Mouse (Mus musculus) kidney, embryonic 14.5 days (tissue): ENCODE data around the gene Adgrl2. TPM values are rescaled to one million over a fixed set of nuclear protein-coding genes. Genes with fewer than 3 reads are reported as not detected.

Experiments used
- ATAC-seq: fragments of 200-750 bp; cut with Nextera tagmentation; 2 replicates; pipeline ENCODE4 v1.8.0; 2017; ENCODE audit warnings: moderate number of reproducible peaks, mild to moderate bottlenecking, moderate TSS enrichment, moderate library complexity; ENCODE audit not compliant: low FRiP score, low TSS enrichment
- H3K27ac ChIP-seq: fragments of 300-500 bp; sonication (generic); 2 replicates; pipeline ENCODE4 v1.5.1; 2014; ENCODE audit warnings: low read depth, mild to moderate bottlenecking, low read length, moderate library complexity, mixed read lengths
- H3K27me3 ChIP-seq: fragments of 300-500 bp; sonication (generic); 2 replicates; pipeline ENCODE4 v1.6.1; 2014; ENCODE audit warnings: mild to moderate bottlenecking, low read length; ENCODE audit not compliant: control insufficient read depth, insufficient read depth
- H3K36me3 ChIP-seq: fragments of 300-500 bp; sonication (generic); 2 replicates; pipeline ENCODE4 v1.6.1; 2014; ENCODE audit warnings: low read length, mixed read lengths; ENCODE audit not compliant: control insufficient read depth, insufficient read depth
- H3K4me1 ChIP-seq: fragments of 300-500 bp; sonication (generic); 2 replicates; pipeline ENCODE4 v1.6.1; 2014; ENCODE audit warnings: low read length, mixed read lengths; ENCODE audit not compliant: control insufficient read depth, insufficient read depth
- H3K4me2 ChIP-seq: fragments of 300-500 bp; sonication (generic); replicated peaks from 2 replicates; pipeline ENCODE4 v1.6.1; 2014; ENCODE audit warnings: low read depth, mild to moderate bottlenecking, low read length
- H3K4me3 ChIP-seq: fragments of 300-500 bp; sonication (generic); 2 replicates; pipeline ENCODE4 v1.5.1; 2014; ENCODE audit warnings: mild to moderate bottlenecking, low read length
- H3K9ac ChIP-seq: fragments of 300-500 bp; sonication (generic); 2 replicates; pipeline ENCODE4 v1.6.1; 2014; ENCODE audit warnings: low read depth, mild to moderate bottlenecking, low read length, moderate library complexity
- H3K9me3 ChIP-seq: fragments of 300-500 bp; sonication (generic); 2 replicates; pipeline ENCODE4 v1.6.1; 2016; ENCODE audit warnings: low read length; ENCODE audit not compliant: control insufficient read depth
- WGBS: fragments of 180-500 bp; shearing (Covaris S2); extraction: QIAGEN DNeasy Blood & Tissue Kit; methylation state at CpG from one replicate; pipeline ENCODE4 v1.1.7; 2014; 5-methylcytosine and 5-hydroxymethylcytosine counted together
- polyA plus RNA-seq: library from polyadenylated mRNA; unstranded; fragments of >200 nt; fragmentation: Nextera tagmentation; extraction: Ambion mirVana; gene quantifications from 2 replicates; pipeline ENCODE4 v1.2.1, GENCODE M21; 2014

Gene Adgrl2
- polyA plus RNA-seq, 1 experiment from 2014 or later = 105 TPM

- no peak for ATAC-seq
- Histone ChIP-seq H3K9ac (no peak overlapping the region), H3K27me3 (no peaks in the 10 kb centered on the region), H3K4me2 (no peak overlapping the region), H3K36me3 (no peaks in the 10 kb centered on the region), H3K4me1 (peaks cover 14% of the 10 kb centered on the region), H3K4me3 (no peak overlapping the region), H3K9me3 (no peaks in the 10 kb centered on the region), H3K27ac (no peak overlapping the region)
- 36% methylated on average over 8 of the region's 8 CpGs for WGBS
Measured at GRCm38 (mm10) chr3:148945534-148945933, 44.8 kb downstream of the Adgrl2 start.

- 52% methylated on average over 7 of the region's 7 CpGs for WGBS
Measured at GRCm38 (mm10) chr3:148939457-148939856, 50.9 kb downstream of the Adgrl2 start.

GRCm38 (mm10) chr3:148935056-148935455 is 55.3 kb downstream of the Adgrl2 start:
- no peak overlapping the region for H3K4me3 ChIP-seq
- H3K9me3 ChIP-seq = no peaks in the 10 kb centered on the region
- H3K9ac ChIP-seq = no peak overlapping the region
- WGBS = 87% methylated on average over 9 of the region's 9 CpGs
- H3K36me3 ChIP-seq = no peaks in the 10 kb centered on the region
- H3K4me1 ChIP-seq = peaks cover 15% of the 10 kb centered on the region; the same call in 1 of the 2 replicates
- H3K27me3 ChIP-seq = no peaks in the 10 kb centered on the region
- H3K27ac ChIP-seq = no peak overlapping the region
- no peak overlapping the region for H3K4me2 ChIP-seq
- no peak for ATAC-seq

More at GRCm38 (mm10) chr3:148939457-148939856, 50.9 kb downstream of the Adgrl2 start:
- peaks cover 13% of the 10 kb centered on the region; the same call in 1 of the 2 replicates for H3K4me1 ChIP-seq
- no peak for ATAC-seq
- H3K27me3 ChIP-seq = no peaks in the 10 kb centered on the region
- H3K4me3 ChIP-seq = no peak overlapping the region
- H3K27ac ChIP-seq = no peak overlapping the region
- no peaks in the 10 kb centered on the region for H3K36me3 ChIP-seq
- no peak overlapping the region for H3K4me2 ChIP-seq
- no peaks in the 10 kb centered on the region for H3K9me3 ChIP-seq
- H3K9ac ChIP-seq = no peak overlapping the region

- peaks cover 13% of the 10 kb centered on the region; the same call in 1 of the 2 replicates for H3K4me1 ChIP-seq
- no peaks in the 10 kb centered on the region for H3K27me3 ChIP-seq
- H3K36me3 ChIP-seq = no peaks in the 10 kb centered on the region
- no peak overlapping the region for H3K4me2 ChIP-seq
- ATAC-seq = no peak
- no peak overlapping the region for H3K4me3 ChIP-seq
- no peak overlapping the region for H3K27ac ChIP-seq
- H3K9ac ChIP-seq = no peak overlapping the region
- 85% methylated on average over 5 of the region's 5 CpGs for WGBS
- H3K9me3 ChIP-seq = no peaks in the 10 kb centered on the region
Measured at GRCm38 (mm10) chr3:148934279-148934678, 56.1 kb downstream of the Adgrl2 start.

- Histone ChIP-seq H3K36me3 (no peaks in the 10 kb centered on the region), H3K9me3 (no peaks in the 10 kb centered on the region), H3K4me1 (peaks cover 12% of the 10 kb centered on the region; the same call in 1 of the 2 replicates), H3K27me3 (no peaks in the 10 kb centered on the region), H3K9ac (no peak overlapping the region), H3K4me3 (no peak overlapping the region), H3K4me2 (no peak overlapping the region), H3K27ac (no peak overlapping the region)
- no peak for ATAC-seq
- WGBS = 84% methylated on average over 6 of the region's 6 CpGs
Measured at GRCm38 (mm10) chr3:148933160-148933559, 57.2 kb downstream of the Adgrl2 start.

- no peak overlapping the region for H3K9ac ChIP-seq
- ATAC-seq = no peak
- no peaks in the 10 kb centered on the region for H3K36me3 ChIP-seq
- no peaks in the 10 kb centered on the region for H3K27me3 ChIP-seq
- no peaks in the 10 kb centered on the region for H3K9me3 ChIP-seq
- no peak overlapping the region for H3K4me2 ChIP-seq
- H3K4me3 ChIP-seq = no peak overlapping the region
- H3K27ac ChIP-seq = no peak overlapping the region
- peaks cover 15% of the 10 kb centered on the region for H3K4me1 ChIP-seq
- WGBS = 72% methylated on average over 6 of the region's 6 CpGs
Measured at GRCm38 (mm10) chr3:148930913-148931312, 59.4 kb downstream of the Adgrl2 start.

- peak overlapping the region; percentile 17; the same call in 1 of the 2 replicates for H3K27ac ChIP-seq
- no peaks in the 10 kb centered on the region for H3K27me3 ChIP-seq
- H3K9ac ChIP-seq = no peak overlapping the region
- no peak overlapping the region for H3K4me3 ChIP-seq
- no peak for ATAC-seq
- no peaks in the 10 kb centered on the region for H3K36me3 ChIP-seq
- no peaks in the 10 kb centered on the region for H3K9me3 ChIP-seq
- peaks cover 23% of the 10 kb centered on the region for H3K4me1 ChIP-seq
- WGBS = 66% methylated on average over 3 of the region's 3 CpGs
- H3K4me2 ChIP-seq = no peak overlapping the region
Measured at GRCm38 (mm10) chr3:148926330-148926729, 64.0 kb downstream of the Adgrl2 start.

GRCm38 (mm10) chr3:148922618-148923095 is 67.7 kb downstream of the Adgrl2 start:
- 76% methylated on average over 14 of the region's 14 CpGs for WGBS
- H3K36me3 ChIP-seq = no peaks in the 10 kb centered on the region
- no peaks in the 10 kb centered on the region for H3K9me3 ChIP-seq
- ATAC-seq = no peak
- H3K4me1 ChIP-seq = peaks cover 35% of the 10 kb centered on the region
- no peak overlapping the region for H3K27ac ChIP-seq
- no peak overlapping the region for H3K4me3 ChIP-seq
- no peak overlapping the region for H3K4me2 ChIP-seq
- H3K27me3 ChIP-seq = no peaks in the 10 kb centered on the region
- no peak overlapping the region for H3K9ac ChIP-seq

- H3K27me3 ChIP-seq = no peaks in the 10 kb centered on the region
- H3K4me1 ChIP-seq = peaks cover 35% of the 10 kb centered on the region
- H3K27ac ChIP-seq = no peak overlapping the region
- H3K36me3 ChIP-seq = no peaks in the 10 kb centered on the region
- no peaks in the 10 kb centered on the region for H3K9me3 ChIP-seq
- no peak overlapping the region for H3K4me2 ChIP-seq
- no peak overlapping the region for H3K4me3 ChIP-seq
- 63% methylated on average over 13 of the region's 13 CpGs for WGBS
- ATAC-seq = no peak
- H3K9ac ChIP-seq = no peak overlapping the region
Measured at GRCm38 (mm10) chr3:148921966-148922587, 68.3 kb downstream of the Adgrl2 start.
